Mouse (Mus musculus): ENCODE measurements at regions not wholly inside any gene's neighbourhood (a gene's known extent, or its start where the extent isn't known, plus 50 kb on each side); places are given as distances from the start of the nearest gene placed in this dataset.

GRCm38 (mm10) chr5:82825327-82825726, 529.7 kb downstream of the Tecrl start:
- no peaks in the 10 kb centered on the region for H3K79me2 ChIP-seq (ENCODE audit: control insufficient read depth, insufficient read depth, low read length)
- TF ChIP-seq POLR2A (IDR thresholded peaks at IDR 0.05; ENCODE audit: extremely low read depth, insufficient read depth, low read length) (no peak), CTCF (IDR thresholded peaks at IDR 0.05; ENCODE audit: low read depth, low read length) (no peak)
- H3K9ac ChIP-seq (ENCODE audit: low read depth, low read length) = no peak overlapping the region
- no peaks in the 10 kb centered on the region for H3K4me1 ChIP-seq (ENCODE audit: control insufficient read depth, insufficient read depth, low read length)
- H3K27ac ChIP-seq (replicated peaks; ENCODE audit: insufficient read depth, low read depth, low read length) = no peak overlapping the region
- WGBS = 71% methylated on average over 4 of the region's 4 CpGs
- DNase-seq (ENCODE audit: extremely low read depth, low read depth, low spot score) = no peak
- H3K36me3 ChIP-seq (ENCODE audit: control insufficient read depth, insufficient read depth, low read length) = no peaks in the 10 kb centered on the region
- no peak overlapping the region for H3K4me3 ChIP-seq (ENCODE audit: insufficient read depth, low read depth, low read length)
- H3K27me3 ChIP-seq (ENCODE audit: control insufficient read depth, insufficient read depth, low read length) = no peaks in the 10 kb centered on the region

- Histone ChIP-seq H3K9ac (ENCODE audit: low read depth, low read length) (no peak overlapping the region), H3K27me3 (ENCODE audit: control insufficient read depth, insufficient read depth, low read length) (no peaks in the 10 kb centered on the region), H3K27ac (replicated peaks; ENCODE audit: insufficient read depth, low read depth, low read length) (no peak overlapping the region), H3K4me3 (ENCODE audit: insufficient read depth, low read depth, low read length) (no peak overlapping the region), H3K79me2 (ENCODE audit: control insufficient read depth, insufficient read depth, low read length) (no peaks in the 10 kb centered on the region), H3K36me3 (ENCODE audit: control insufficient read depth, insufficient read depth, low read length) (no peaks in the 10 kb centered on the region), H3K4me1 (ENCODE audit: control insufficient read depth, insufficient read depth, low read length) (no peaks in the 10 kb centered on the region)
- TF ChIP-seq CTCF (IDR thresholded peaks at IDR 0.05; ENCODE audit: low read depth, low read length) (no peak), POLR2A (IDR thresholded peaks at IDR 0.05; ENCODE audit: extremely low read depth, insufficient read depth, low read length) (no peak)
- 64% methylated on average over 1 of the region's 1 CpGs for WGBS
- DNase-seq (ENCODE audit: extremely low read depth, low read depth, low spot score) = no peak
Observed at GRCm38 (mm10) chr5:82793197-82793596, 561.8 kb downstream of the Tecrl start.
